Mouse (Mus musculus): ENCODE results near the gene Brsk2. TPM values are rescaled to one million over a fixed set of nuclear protein-coding genes. Genes with fewer than 3 reads are reported as not detected.
A peak's percentile ranks its signal among the peaks of the same experiment; 100 is the strongest.

Brsk2 gene
- polyA plus RNA-seq, 1 experiment: 173 TPM

DNA sequence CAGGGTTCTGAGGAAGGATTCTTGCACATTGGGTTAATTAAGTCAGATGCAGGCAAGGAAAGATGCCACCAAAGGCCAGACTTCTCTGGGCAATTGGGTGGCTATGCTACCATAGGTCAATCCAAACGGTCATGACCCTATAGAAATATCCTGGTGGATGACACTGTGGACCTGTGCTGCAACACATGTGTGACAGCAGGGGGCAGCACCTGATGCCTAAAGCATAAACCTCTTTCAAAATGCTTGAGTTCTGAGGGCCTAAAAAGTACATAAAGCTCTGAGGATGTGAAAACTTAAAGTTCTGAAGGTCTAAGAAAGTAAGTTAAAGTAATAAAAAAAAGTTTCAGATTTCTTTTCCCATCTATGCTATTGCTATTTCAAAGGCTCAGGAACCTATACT lies 67.0 kb downstream of the Brsk2 start:
- H3K4me3 ChIP-seq (replicated peaks; ENCODE audit: insufficient read depth, low read depth, low read length): no peak overlapping the region

DNA sequence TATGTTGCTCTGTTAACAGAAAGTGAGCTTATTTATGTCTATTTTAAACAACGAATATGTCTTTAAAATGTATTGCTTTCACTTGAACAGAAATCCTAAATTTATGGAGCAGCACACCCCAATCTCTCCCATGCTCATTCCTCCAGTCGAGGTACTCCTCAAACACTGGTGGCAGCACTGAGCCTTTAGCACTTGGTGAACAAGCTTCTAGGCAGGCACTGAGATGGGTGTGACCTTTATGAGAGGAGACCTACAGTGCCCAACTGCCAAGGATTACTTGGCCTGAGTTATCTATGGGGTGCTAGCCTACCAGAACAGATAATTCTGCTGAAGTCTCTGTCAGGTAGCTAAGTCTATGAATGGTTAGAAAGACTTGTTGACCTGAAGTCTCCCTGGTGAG lies 70.1 kb downstream of the Brsk2 start:
- Histone ChIP-seq H3K4me1 (ENCODE audit: control insufficient read depth, insufficient read depth, low read length) (peaks cover 30% of the 10 kb centered on the region), H3K4me3 (replicated peaks; ENCODE audit: insufficient read depth, low read depth, low read length) (no peak overlapping the region), H3K27me3 (ENCODE audit: control insufficient read depth, insufficient read depth, low read length) (no peaks in the 10 kb centered on the region), H3K27ac (ENCODE audit: insufficient read depth, low read length) (no peak overlapping the region)
- TF ChIP-seq CTCF (IDR thresholded peaks at IDR 0.05; ENCODE audit: borderline replicate concordance, insufficient read depth, low read depth, low read length): peak; percentile 36; the same call in 1 of the 2 replicates
- no peak for TF ChIP-seq POLR2A (IDR thresholded peaks at IDR 0.05; ENCODE audit: borderline replicate concordance, insufficient read depth, low read length)
- no peak for DNase-seq
- 55% methylated on average over 2 of the region's 2 CpGs for WGBS

More for the DNA sequence above, 67.0 kb downstream of the Brsk2 start:
- H3K27me3 ChIP-seq (ENCODE audit: control insufficient read depth, insufficient read depth, low read length): no peaks in the 10 kb centered on the region
- TF ChIP-seq POLR2A (IDR thresholded peaks at IDR 0.05; ENCODE audit: borderline replicate concordance, insufficient read depth, low read length): no peak
- TF ChIP-seq CTCF (IDR thresholded peaks at IDR 0.05; ENCODE audit: borderline replicate concordance, insufficient read depth, low read depth, low read length): peak; percentile 76
- peaks cover 18% of the 10 kb centered on the region for H3K4me1 ChIP-seq (ENCODE audit: control insufficient read depth, insufficient read depth, low read length)
- WGBS: 10% methylated on average over 1 of the region's 1 CpGs
- DNase-seq: peak; percentile 47 to 54
- no peak overlapping the region for H3K27ac ChIP-seq (ENCODE audit: insufficient read depth, low read length)

DNA sequence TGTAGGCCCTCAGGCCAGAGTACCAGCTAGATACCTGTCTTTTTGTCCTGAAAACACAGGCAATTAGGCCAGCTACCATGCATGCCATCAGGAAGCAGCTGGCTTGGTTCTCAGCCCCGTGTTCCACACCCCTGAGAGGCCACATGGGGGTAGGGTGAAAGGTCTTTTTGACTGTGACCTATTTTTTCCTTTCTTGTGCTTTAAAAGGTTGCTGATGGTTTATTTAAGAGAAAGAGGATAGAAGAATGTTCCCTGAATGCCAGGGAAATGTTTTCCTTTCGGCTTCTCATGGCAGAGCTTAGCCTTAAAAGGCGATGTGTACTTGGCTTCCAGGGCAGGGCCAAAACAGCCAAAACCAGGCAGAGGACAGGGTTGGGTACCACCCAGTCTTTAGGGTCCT lies 71.3 kb downstream of the Brsk2 start:
- Histone ChIP-seq H3K4me1 (ENCODE audit: control insufficient read depth, insufficient read depth, low read length) (peaks cover 36% of the 10 kb centered on the region), H3K27ac (ENCODE audit: insufficient read depth, low read length) (no peak overlapping the region; the same call in 1 of the 2 replicates), H3K27me3 (ENCODE audit: control insufficient read depth, insufficient read depth, low read length) (no peaks in the 10 kb centered on the region), H3K4me3 (replicated peaks; ENCODE audit: insufficient read depth, low read depth, low read length) (no peak overlapping the region)
- DNase-seq: no peak
- TF ChIP-seq POLR2A (IDR thresholded peaks at IDR 0.05; ENCODE audit: borderline replicate concordance, insufficient read depth, low read length) (no peak), CTCF (IDR thresholded peaks at IDR 0.05; ENCODE audit: borderline replicate concordance, insufficient read depth, low read depth, low read length) (no peak)
- WGBS: 46% methylated on average over 3 of the region's 3 CpGs

DNA sequence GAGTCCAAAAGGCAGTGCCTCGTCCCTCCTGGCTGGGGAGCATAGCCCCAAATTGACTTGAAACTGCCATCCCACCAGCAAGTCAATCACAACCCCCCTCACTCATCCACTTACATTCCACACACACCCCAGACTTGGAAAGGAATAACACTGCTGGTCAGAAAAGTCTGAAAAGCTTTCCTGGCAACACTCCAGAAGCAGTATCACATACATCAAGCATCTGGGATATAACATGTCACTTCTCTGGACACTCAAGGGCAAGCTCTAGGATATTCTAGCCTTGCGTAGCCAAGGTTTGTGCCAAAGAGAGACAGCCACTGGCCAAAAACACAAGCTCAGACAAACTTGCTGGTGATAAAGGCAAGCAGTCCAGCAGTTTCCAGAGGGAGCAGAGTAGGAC lies 75.6 kb downstream of the Brsk2 start:
- peaks cover 36% of the 10 kb centered on the region for H3K4me1 ChIP-seq (ENCODE audit: control insufficient read depth, insufficient read depth, low read length)
- 83% methylated on average over 2 of the region's 2 CpGs for WGBS

DNA sequence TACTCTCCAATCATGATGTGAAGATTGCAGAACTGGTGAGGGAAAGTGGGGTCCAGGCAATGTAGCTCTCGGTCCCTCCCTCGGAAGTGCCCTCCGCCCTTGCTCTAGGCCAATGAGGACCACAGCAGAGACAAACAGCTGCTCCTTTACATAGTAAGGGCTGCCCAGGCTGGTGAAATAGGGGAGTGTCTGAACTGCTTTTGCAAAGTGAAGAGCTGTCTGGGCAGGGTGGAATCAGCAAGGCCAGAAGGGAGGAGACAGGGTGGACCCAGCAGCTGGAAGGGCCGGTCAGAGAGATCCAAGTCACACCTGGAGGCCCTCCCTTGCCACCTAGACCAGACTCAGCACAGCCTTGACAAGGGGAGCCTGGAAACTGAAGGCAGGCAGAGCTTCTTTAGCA lies 76.4 kb downstream of the Brsk2 start:
- WGBS: 73% methylated on average over 4 of the region's 4 CpGs
- TF ChIP-seq CTCF (IDR thresholded peaks at IDR 0.05; ENCODE audit: borderline replicate concordance, insufficient read depth, low read depth, low read length): no peak
- TF ChIP-seq POLR2A (IDR thresholded peaks at IDR 0.05; ENCODE audit: borderline replicate concordance, insufficient read depth, low read length): no peak
- H3K4me3 ChIP-seq (replicated peaks; ENCODE audit: insufficient read depth, low read depth, low read length): no peak overlapping the region
- H3K27me3 ChIP-seq (ENCODE audit: control insufficient read depth, insufficient read depth, low read length): no peaks in the 10 kb centered on the region
- no peak for DNase-seq
- H3K4me1 ChIP-seq (ENCODE audit: control insufficient read depth, insufficient read depth, low read length): peaks cover 30% of the 10 kb centered on the region
- no peak overlapping the region for H3K27ac ChIP-seq (ENCODE audit: insufficient read depth, low read length)

More for the DNA sequence above, 75.6 kb downstream of the Brsk2 start:
- DNase-seq: no peak
- TF ChIP-seq CTCF (IDR thresholded peaks at IDR 0.05; ENCODE audit: borderline replicate concordance, insufficient read depth, low read depth, low read length): no peak
- no peak for TF ChIP-seq POLR2A (IDR thresholded peaks at IDR 0.05; ENCODE audit: borderline replicate concordance, insufficient read depth, low read length)
- Histone ChIP-seq H3K27ac (ENCODE audit: insufficient read depth, low read length) (no peak overlapping the region), H3K4me3 (replicated peaks; ENCODE audit: insufficient read depth, low read depth, low read length) (no peak overlapping the region), H3K27me3 (ENCODE audit: control insufficient read depth, insufficient read depth, low read length) (no peaks in the 10 kb centered on the region)

DNA sequence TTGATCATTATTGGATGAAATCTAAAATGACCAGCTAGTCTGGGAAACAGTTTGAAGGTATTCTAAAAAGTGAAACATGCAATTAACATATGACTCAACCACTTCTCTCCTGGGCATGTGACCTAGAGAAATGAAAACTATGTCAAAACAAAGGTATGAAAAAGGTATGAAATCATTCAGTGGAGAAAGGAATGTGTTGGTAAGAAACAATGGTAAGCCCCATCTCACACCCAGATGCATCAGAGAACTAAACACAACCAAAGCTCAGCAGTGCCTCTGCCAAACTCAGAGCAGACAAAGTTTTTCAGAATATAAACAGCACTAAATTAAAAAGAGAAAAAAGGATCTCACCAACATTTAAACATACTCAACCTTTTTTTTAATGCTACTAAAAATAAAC lies 80.5 kb downstream of the Brsk2 start:
- TF ChIP-seq POLR2A (IDR thresholded peaks at IDR 0.05; ENCODE audit: borderline replicate concordance, insufficient read depth, low read length) (no peak), CTCF (IDR thresholded peaks at IDR 0.05; ENCODE audit: borderline replicate concordance, insufficient read depth, low read depth, low read length) (no peak)
- DNase-seq: no peak
- H3K27me3 ChIP-seq (ENCODE audit: control insufficient read depth, insufficient read depth, low read length): no peaks in the 10 kb centered on the region
- no peak overlapping the region for H3K4me3 ChIP-seq (replicated peaks; ENCODE audit: insufficient read depth, low read depth, low read length)
- peaks cover 36% of the 10 kb centered on the region for H3K4me1 ChIP-seq (ENCODE audit: control insufficient read depth, insufficient read depth, low read length)
- H3K27ac ChIP-seq (ENCODE audit: insufficient read depth, low read length): no peak overlapping the region

DNA sequence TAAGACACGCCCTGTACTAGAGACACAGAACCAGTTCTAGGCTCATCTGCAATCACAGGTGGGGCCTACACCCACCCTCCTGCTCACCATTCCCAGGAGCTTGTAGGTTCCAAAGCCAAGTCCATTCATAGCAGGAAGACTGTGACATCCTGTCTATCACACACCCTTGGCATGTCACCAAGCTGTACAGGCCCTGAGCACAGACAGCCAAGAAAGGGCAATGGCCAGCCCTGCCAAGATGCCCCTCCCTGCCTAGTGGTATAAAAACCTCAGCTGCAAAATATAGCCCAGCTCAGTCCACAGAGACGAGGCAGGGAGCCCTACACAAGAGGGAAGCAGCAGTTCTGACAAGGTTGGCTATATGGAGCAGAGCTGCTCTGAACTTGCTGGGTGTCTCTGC lies 84.6 kb downstream of the Brsk2 start:
- Histone ChIP-seq H3K4me1 (ENCODE audit: control insufficient read depth, insufficient read depth, low read length) (peaks cover 38% of the 10 kb centered on the region), H3K27ac (ENCODE audit: insufficient read depth, low read length) (peak overlapping the region; percentile 34; the same call in 1 of the 2 replicates), H3K4me3 (replicated peaks; ENCODE audit: insufficient read depth, low read depth, low read length) (no peak overlapping the region), H3K27me3 (ENCODE audit: control insufficient read depth, insufficient read depth, low read length) (no peaks in the 10 kb centered on the region)
- peak; percentile 62 to 76 for DNase-seq
- TF ChIP-seq POLR2A (IDR thresholded peaks at IDR 0.05; ENCODE audit: borderline replicate concordance, insufficient read depth, low read length) (no peak), CTCF (IDR thresholded peaks at IDR 0.05; ENCODE audit: borderline replicate concordance, insufficient read depth, low read depth, low read length) (no peak)
- WGBS: 15% methylated on average over 2 of the region's 2 CpGs

DNA sequence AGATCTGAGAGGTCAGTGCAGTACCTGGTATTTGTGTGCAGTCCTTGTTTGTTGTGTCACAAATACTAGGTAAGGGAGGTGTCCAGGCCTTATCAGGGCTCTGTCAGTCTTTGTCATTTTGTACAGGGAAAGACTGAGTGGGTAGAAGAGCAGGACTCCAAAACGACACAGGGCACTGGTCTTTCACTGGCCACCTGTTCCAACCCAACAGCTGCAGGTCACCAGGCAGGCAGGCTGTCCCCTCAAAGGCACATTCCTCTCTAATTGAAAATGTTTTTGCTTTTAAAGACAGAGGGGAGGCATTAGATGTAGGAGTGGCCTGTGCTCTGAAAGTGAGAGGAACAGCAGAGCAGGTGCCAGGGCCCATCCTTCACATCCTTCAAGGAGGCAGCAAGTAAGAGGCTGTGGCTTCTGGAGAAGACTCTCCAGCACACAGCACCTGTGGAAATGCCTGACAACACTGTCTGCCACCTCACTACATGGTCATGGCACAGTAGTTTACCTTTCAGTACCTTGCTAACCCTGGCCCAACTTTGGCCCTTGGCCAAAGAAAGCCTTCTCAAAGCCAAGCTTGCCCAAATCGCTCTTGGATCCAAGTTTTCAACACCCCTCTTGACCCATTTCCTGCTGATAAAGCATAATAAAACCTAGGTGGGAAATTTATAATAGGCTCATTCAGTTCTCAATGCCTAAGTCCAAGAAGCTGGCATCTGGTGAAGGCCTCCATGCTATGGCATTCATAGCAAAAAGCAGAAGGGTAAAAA lies 85.7 kb downstream of the Brsk2 start:
- DNase-seq: no peak
- TF ChIP-seq POLR2A (IDR thresholded peaks at IDR 0.05; ENCODE audit: borderline replicate concordance, insufficient read depth, low read length) (no peak), CTCF (IDR thresholded peaks at IDR 0.05; ENCODE audit: borderline replicate concordance, insufficient read depth, low read depth, low read length) (no peak)
- WGBS: 19% methylated on average over 2 of the region's 2 CpGs

More for the DNA sequence above, 85.7 kb downstream of the Brsk2 start:
- H3K27me3 ChIP-seq (ENCODE audit: control insufficient read depth, insufficient read depth, low read length): no peaks in the 10 kb centered on the region
- no peak overlapping the region for H3K4me3 ChIP-seq (replicated peaks; ENCODE audit: insufficient read depth, low read depth, low read length)
- H3K4me1 ChIP-seq (ENCODE audit: control insufficient read depth, insufficient read depth, low read length): peaks cover 38% of the 10 kb centered on the region
- no peak overlapping the region for H3K27ac ChIP-seq (ENCODE audit: insufficient read depth, low read length)

All from cerebellum, adult 2 months (tissue).